Mouse (Mus musculus) mesoderm, embryonic 11.5 days (tissue): ENCODE measurements around the gene Cfd.

Experiments used
- DNase-seq: peaks from one replicate; pipeline ENCODE4 v3.0.0-alpha.2; 2012; ENCODE audit warnings: low read depth, low spot score

Gene Cfd

DNA sequence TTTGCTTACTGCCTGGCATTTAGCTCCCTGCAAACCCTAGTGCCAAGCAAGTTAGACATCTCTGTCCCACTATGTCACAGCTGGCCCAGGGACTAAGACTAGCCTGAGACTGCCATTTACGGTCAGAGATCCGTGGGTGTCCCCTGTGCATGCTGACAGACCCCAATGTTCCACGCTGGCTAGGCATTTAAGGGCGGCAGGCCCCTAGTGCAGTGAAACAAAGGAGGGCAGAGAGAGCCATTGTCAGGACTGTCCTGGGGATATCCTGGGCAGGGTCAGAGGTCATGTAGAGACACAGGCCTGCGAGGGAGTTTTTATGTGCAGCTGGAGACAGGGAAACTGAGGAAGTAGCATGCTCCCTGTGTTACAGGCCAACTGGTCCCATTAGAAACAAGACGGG is 43.2 kb downstream of the Cfd start:
- DNase-seq: no peak

DNA sequence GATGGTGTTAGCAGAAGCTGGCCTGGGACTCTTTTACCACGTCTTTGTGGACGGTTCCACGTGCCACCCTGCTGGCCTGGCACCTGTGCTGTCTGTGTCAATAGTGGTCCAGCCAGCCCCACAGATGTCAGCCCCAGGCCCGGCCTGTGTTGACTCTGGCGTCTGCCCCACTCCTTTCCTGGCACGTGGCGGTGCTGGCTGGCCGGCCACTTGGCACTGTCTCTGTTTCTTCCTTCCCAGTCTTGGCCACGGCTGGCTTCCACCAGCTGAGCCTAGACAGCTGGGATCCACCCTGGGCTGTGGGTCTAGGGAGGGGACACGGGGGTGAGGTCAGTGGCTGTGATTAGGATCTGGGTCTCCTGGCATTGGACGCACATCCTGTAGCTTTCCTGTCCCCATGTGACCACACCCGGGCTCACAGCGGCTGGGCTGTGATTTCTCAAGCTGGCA is 43.6 kb downstream of the Cfd start:
- no peak for DNase-seq

DNA sequence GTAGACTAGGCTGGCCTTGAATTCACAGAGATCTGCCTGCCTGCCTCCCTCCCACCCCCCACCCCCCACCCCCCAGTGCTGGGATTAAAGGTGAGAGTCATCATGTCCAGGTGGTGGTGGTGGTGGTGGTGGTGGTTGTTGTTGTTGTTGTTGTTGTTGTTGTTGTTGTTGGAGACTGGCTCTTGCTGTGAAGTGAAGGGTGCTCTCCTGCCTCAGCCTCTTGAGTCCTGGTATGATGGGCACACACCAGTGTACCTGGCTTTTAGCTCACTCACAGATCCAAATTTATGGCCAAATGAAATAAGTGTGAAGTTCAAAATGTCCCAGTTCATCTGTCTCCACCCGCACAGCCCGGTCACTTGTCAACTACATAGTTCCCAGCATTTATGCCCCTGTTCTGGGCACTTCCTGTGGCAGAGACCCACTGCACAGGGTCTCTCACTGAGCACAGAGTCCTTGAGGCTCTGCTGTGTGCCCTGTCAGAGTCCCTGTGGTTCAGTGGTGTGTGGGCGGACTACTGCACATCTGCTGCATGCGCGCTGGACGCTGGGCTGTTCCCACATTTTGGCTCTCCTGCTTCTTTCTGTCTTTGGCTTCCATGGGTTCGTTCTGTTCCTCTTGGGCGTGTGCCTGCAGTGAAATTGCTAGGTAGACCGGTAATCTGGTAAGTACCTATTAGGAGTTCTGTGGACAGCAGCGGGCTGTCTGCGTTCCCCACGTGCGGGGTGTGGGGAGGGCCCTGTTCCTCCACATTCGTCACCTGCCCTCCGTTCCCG is 44.3 kb downstream of the Cfd start:
- no peak for DNase-seq

DNA sequence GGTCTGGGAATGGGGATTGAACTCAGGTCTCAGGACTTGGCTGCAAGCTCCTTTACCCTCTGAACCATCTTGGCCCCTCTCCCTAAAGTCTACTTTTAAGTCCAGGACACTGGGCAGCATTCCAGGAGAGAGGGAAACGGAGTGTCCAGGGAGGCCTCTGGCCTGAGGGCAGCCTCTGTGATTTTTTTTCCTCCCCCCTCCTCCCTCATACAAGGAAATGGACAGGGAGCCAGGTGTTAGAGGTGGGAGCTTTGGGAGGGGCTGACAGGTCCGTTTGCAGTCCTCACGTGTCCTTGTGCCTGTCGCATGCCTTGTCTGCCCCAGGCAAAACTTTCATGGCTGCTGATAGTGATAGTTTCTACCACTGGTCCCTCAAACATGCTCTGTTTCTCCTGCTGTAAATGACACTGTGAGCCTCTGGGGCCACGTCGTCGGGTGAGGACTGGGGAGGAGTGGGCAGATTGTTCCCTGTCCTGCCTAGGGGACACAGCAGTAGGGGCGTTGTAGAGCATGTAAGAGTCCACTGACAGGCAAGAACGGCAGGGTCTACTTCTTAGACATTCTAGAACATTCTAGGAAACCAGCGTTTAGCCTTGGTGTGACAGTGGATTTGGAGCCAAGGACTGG is 45.7 kb downstream of the Cfd start:
- DNase-seq: no peak

GRCm38 (mm10) chr10:79936911-79937441 is 46.3 kb downstream of the Cfd start:
- no peak for DNase-seq

DNA sequence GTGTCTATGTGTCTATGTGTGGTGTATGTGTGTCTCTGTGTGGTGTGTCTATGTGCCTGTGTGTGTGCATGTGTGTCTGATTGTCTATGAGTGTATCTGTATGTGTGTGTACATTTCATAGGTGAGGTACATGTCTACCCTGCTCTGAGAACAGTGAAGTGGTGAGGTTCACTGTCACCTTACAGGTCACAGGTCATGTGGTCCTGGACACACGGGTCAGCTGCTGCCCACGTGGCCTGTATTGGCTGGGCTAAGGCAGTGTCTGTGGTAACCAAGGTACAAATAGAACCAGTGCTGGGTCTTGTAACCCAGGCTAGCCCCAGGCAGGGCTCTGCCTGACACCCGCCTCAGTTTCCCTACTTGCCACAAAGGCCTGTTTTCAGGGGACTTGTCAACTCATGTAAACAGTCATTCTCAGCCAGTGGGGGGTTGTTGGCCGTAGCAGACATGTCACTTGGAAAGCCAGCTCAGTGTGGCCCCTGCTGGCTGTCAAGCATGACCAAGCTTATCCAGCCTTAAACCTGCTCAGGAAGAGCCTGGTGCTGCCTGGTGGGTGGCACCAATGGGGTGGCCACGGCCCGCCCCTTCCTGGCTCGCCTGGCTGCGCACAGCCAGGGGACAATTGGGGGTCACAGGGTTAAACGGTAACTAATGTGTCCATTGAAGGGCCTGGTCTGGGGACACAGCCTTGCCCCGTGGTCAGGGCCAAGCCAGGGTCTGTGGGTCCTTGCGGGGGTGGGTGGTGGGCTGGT is 47.3 kb downstream of the Cfd start:
- DNase-seq: no peak

DNA sequence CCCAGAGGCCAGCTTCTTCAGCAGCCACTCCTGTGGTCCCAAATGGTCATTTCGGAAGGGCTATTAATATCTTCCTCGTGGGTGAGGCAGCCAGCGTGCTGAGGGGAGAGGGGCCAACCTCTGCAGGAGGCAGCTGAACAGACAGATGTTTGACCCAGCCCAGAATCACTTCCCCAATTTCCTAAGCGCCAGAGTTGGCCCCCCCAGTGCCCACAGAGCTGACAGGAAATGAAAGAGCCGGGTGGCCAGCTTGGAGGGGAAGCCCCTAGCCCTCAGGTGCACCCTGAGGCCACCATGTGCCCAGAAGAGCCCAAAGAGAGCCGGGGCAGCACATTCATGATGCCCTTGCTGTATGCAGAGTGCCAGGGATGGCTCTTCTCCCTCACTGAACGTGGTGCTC is 50.1 kb downstream of the Cfd start:
- DNase-seq: no peak
